Mouse (Mus musculus) erythroblast, adult 5-6 weeks (primary cell): Measurements from ENCODE around the gene Capn2. TPM values are rescaled to one million over a fixed set of nuclear protein-coding genes. Genes with fewer than 3 reads are reported as not detected.

ENCODE experiments used
- ATAC-seq: replicated peaks from 2 replicates; pipeline ENCODE4 v1.8.0; 2016; ENCODE audit warnings: moderate number of reproducible peaks, mild to moderate bottlenecking, moderate TSS enrichment, inconsistent platforms; ENCODE audit not compliant: poor library complexity, low FRiP score, severe bottlenecking
- total RNA-seq, 2 experiments: library from RNA; stranded (forward) in 1 of 2; stranded (reverse) in 1 of 2; fragments of 150-400 nt in 1 of 2; fragments of 200-764, 138-1000 nt in 1 of 2; gene quantifications; 2 replicates each; pipeline versions ENCODE4 v1.2.3 to v1.2.4; 2015 to 2017; ENCODE audit warnings: low replicate concordance in 2 of 2

Capn2 gene
- total RNA-seq (2015; ENCODE audit: low replicate concordance) (4.6 and 7.5 TPM in 2 replicates), total RNA-seq (2017; ENCODE audit: low replicate concordance) (7.2 and 11.4 TPM in 2 replicates)

GRCm38 (mm10) chr1:182516758-182517676, at the start of gene Capn2:
Capn2 (minus strand) TSS chr1:182517608.
- no peak for ATAC-seq

GRCm38 (mm10) chr1:182565351-182565835, 48.0 kb upstream of the Capn2 start:
- ATAC-seq = no peak

- no peak for ATAC-seq
Observed at GRCm38 (mm10) chr1:182564408-182565120, 47.2 kb upstream of the Capn2 start, which contains the start of gene Capn8. Capn8 (plus strand) TSS chr1:182565007.

- no peak for ATAC-seq
Observed at GRCm38 (mm10) chr1:182562576-182563370, 45.4 kb upstream of the Capn2 start.

GRCm38 (mm10) chr1:182561945-182562514, 44.6 kb upstream of the Capn2 start:
- no peak for ATAC-seq

GRCm38 (mm10) chr1:182560390-182561098, 43.1 kb upstream of the Capn2 start:
- ATAC-seq = no peak

- no peak for ATAC-seq
Observed at GRCm38 (mm10) chr1:182559530-182559929, 42.1 kb upstream of the Capn2 start.

- ATAC-seq = no peak
Observed at GRCm38 (mm10) chr1:182558271-182558670, 40.9 kb upstream of the Capn2 start.

GRCm38 (mm10) chr1:182553649-182554375, 36.4 kb upstream of the Capn2 start:
- no peak for ATAC-seq

GRCm38 (mm10) chr1:182550761-182551160, 33.4 kb upstream of the Capn2 start:
- ATAC-seq = no peak

GRCm38 (mm10) chr1:182543906-182544305, 26.5 kb upstream of the Capn2 start:
- no peak for ATAC-seq

GRCm38 (mm10) chr1:182543136-182543535, 25.7 kb upstream of the Capn2 start:
- no peak for ATAC-seq

- no peak for ATAC-seq
Observed at GRCm38 (mm10) chr1:182542110-182542509, 24.7 kb upstream of the Capn2 start.

- peak; percentile 55; the same call in 1 of the 2 replicates for ATAC-seq
Observed at GRCm38 (mm10) chr1:182539023-182539940, 21.9 kb upstream of the Capn2 start.

- no peak for ATAC-seq
Observed at GRCm38 (mm10) chr1:182535080-182535481, 17.7 kb upstream of the Capn2 start.

- no peak for ATAC-seq
Observed at GRCm38 (mm10) chr1:182533583-182533982, 16.2 kb upstream of the Capn2 start.
